Mouse (Mus musculus) small intestine, adult 2 months (tissue): ENCODE results near the gene Esrrg.

Experiments used
- CTCF ChIP-seq: fragments of 200-500 bp; IDR thresholded peaks from 2 replicates; pipeline ENCODE4 v1.5.1; 2012; ENCODE audit warnings: low read depth, mild to moderate bottlenecking, control low read depth, inconsistent platforms, low read length, moderate library complexity, mixed read lengths; ENCODE audit not compliant: insufficient replicate concordance, insufficient read length; ENCODE audit errors: extremely low read depth
- POLR2A ChIP-seq: fragments of 200-500 bp; IDR thresholded peaks from 2 replicates; pipeline ENCODE4 v1.6.1; 2012; ENCODE audit warnings: low read depth, mild to moderate bottlenecking, control low read depth, inconsistent platforms, low read length, moderate library complexity

- TF ChIP-seq CTCF (no peak), POLR2A (no peak)
These were observed 190.7 kb downstream of the Esrrg start for GRCm38 (mm10) chr1:187799300-187799699.
